Mouse (Mus musculus): Measurements from ENCODE around the gene Cct6b.
"Not testable (repeated sequence)": the region's sequence is repeated elsewhere in the genome, so short reads cannot be mapped to it uniquely, and the experiment has no call there.

Gene Cct6b

GRCm38 (mm10) chr11:82705082-82705481 lies 59.0 kb downstream of the Cct6b start:
- no peak for DNase-seq (ENCODE audit: low read depth, low spot score)

GRCm38 (mm10) chr11:82699865-82700410 lies 64.2 kb downstream of the Cct6b start:
- no peak for DNase-seq (ENCODE audit: low read depth, low spot score)

- DNase-seq (ENCODE audit: low read depth, low spot score) = no peak
Measured at GRCm38 (mm10) chr11:82695930-82696329, 68.2 kb downstream of the Cct6b start.

GRCm38 (mm10) chr11:82694947-82695346 lies 69.2 kb downstream of the Cct6b start:
- DNase-seq (ENCODE audit: low read depth, low spot score) = not testable (repeated sequence)

GRCm38 (mm10) chr11:82692668-82693067 lies 71.5 kb downstream of the Cct6b start:
- no peak for DNase-seq (ENCODE audit: low read depth, low spot score)

- no peak for DNase-seq (ENCODE audit: low read depth, low spot score)
Measured at GRCm38 (mm10) chr11:82690476-82690875, 73.6 kb downstream of the Cct6b start.

- DNase-seq (ENCODE audit: low read depth, low spot score) = no peak
Measured at GRCm38 (mm10) chr11:82687668-82688067, 76.5 kb downstream of the Cct6b start.

- DNase-seq (ENCODE audit: low read depth, low spot score) = no peak
Measured at GRCm38 (mm10) chr11:82684676-82685075, 79.4 kb downstream of the Cct6b start.

GRCm38 (mm10) chr11:82683765-82684505 lies 80.2 kb downstream of the Cct6b start:
- DNase-seq (ENCODE audit: low read depth, low spot score) = no peak

- DNase-seq (ENCODE audit: low read depth, low spot score) = no peak
Measured at GRCm38 (mm10) chr11:82678561-82678960, 85.6 kb downstream of the Cct6b start.

All from CD4-positive helper T cell, adult 2 months (primary cell).